Mouse (Mus musculus) MEL-GATA-1-ER (cell line): Measurements from ENCODE around the gene Gcnt2.
A peak's percentile ranks its signal among the peaks of the same experiment; 100 is the strongest.
"Not testable (repeated sequence)": the region's sequence is repeated elsewhere in the genome, so short reads cannot be mapped to it uniquely, and the experiment has no call there.

Source experiments
- DNase-seq: peaks from one replicate; pipeline ENCODE4 v3.0.0-alpha.2; 2012; ENCODE audit warnings: low read depth; ENCODE audit errors: extremely low read depth

Gcnt2 gene

GRCm38 (mm10) chr13:40901831-40902459, 42.4 kb downstream of the Gcnt2 start:
- no peak for DNase-seq

DNA sequence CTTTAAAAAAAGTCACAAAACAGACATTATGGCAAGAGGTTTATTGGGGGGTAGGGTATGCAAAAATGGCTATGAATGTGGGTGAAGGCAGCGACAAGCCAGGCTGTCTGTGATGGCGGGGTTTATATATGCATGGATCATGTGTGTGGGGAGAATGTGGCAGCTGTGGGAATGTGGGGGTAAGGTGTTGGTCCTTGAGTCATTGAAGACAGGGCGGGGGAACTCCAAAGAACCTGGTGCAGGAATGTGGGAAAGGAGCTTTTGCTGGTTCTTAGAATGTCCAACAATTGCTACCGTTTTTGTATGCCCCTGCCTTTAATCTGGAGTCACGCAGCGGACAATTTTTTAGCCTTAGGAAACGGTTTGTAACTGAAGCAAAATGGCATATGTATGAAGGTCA, 44.5 kb downstream of the Gcnt2 start:
- no peak for DNase-seq

- DNase-seq, result no peak
These were observed 47.0 kb downstream of the Gcnt2 start for GRCm38 (mm10) chr13:40906528-40906927.

DNA sequence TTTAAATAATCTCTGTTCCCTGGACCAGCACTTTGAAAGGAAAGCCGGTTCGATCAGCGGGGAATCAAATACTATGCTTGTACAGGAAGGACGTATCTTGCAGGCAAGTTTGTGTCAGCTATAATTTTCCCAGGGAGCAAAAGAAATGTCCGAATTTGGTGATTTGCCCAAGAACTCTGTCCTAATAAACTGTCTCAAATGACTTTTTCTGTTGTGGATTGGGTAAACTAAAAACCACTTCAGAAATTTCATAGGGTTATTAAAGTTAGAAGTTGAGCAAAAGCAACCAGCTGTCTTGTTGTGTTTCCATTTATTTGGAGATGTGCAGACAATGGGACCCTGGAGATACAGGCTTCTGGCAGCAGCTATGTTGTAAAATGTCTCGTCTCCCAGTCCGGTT, 47.7 kb downstream of the Gcnt2 start:
- no peak for DNase-seq

DNA sequence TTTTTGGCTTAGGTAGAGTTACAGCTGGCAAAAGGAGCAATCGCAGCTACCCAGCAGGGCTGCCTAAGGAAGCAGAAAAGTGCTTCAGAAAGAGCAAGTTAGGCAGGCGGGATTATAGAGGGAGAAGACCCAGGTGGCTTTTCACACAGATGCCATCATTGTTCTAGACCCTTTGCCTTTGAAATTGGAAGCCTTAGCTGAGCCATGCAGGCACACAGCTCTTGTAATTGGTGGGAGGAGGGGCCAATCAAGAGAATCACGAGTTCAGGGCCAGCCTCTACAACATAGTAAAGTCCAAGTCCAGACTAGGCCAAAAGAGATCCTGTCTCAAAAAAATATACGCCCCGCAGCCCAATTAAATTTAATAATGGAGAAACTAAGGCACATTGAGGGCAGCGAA, 48.5 kb downstream of the Gcnt2 start:
- DNase-seq, result no peak

- peak; percentile 98 for DNase-seq
These were observed 49.5 kb downstream of the Gcnt2 start for GRCm38 (mm10) chr13:40909060-40909459.

DNA sequence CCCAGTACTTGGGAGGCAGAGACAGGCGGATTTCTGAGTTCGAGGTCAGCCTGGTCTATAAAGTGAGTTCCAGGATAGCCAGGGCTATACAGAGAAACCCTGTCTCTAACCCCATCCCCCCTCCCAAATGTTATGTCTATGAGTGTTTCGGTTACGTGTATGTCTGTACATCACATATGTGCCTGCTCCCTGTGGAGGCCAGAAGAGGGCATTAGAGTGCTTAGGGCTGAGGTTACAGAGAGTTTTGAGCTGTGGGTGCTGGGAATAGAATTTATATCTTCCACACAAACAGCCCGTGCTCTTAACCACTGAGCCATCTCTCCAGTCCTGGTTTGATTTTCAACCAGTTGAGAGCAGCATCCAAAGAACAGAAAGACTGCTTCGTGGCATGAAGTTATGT, 50.5 kb downstream of the Gcnt2 start:
- no peak for DNase-seq

DNA sequence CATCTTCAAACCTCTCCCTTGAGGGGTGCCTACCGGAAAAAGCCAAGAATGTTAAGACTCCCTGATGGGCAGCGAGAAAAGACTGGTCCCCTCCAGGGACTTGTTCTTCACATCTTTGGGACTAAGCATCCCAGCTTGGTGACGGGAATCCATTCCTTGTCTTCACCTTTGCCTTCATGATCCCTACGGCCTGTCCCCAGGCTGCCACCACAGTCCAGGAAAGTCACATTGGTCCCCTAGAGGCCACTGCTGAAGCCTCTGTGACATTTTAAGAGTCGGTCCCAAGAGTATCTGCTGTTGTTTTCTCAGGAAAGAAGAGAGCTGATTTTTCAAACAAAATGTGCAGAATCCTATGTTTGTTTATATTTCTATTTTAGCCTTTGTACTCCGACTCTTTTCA, 52.4 kb downstream of the Gcnt2 start:
- no peak for DNase-seq

DNA sequence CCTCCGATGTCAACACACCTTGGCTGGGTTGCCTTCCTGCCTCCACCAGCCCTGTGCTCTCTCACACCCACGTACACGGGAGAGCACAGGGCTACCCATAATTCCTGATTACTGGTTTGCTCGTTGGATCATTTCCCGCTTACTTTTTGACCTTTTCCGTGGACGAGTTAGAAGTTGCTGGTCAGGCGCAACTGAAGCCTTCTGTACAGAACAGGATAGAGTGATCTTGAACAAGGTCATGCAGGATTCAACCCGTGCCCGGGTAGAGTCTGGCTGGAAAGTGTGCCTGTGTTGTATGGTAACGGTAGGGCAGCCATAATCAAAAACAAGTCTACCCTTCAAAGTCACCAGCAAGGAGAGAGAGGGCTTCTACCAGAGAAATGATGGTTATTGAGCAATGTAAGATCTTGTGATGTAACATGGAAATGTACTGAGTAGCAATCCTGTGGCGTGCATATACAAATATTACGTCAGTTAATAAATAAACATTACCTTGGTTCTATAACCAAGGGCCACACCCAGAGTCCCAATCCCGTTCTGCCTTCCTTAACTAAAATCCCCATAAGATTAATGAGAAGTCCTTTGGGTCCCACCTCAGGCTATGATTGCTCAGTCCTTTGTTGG, 54.0 kb downstream of the Gcnt2 start:
- no peak for DNase-seq

GRCm38 (mm10) chr13:40914053-40914585, 54.6 kb downstream of the Gcnt2 start:
- DNase-seq, result no peak

- DNase-seq, result no peak
These were observed 57.0 kb downstream of the Gcnt2 start for GRCm38 (mm10) chr13:40916321-40917160.

DNA sequence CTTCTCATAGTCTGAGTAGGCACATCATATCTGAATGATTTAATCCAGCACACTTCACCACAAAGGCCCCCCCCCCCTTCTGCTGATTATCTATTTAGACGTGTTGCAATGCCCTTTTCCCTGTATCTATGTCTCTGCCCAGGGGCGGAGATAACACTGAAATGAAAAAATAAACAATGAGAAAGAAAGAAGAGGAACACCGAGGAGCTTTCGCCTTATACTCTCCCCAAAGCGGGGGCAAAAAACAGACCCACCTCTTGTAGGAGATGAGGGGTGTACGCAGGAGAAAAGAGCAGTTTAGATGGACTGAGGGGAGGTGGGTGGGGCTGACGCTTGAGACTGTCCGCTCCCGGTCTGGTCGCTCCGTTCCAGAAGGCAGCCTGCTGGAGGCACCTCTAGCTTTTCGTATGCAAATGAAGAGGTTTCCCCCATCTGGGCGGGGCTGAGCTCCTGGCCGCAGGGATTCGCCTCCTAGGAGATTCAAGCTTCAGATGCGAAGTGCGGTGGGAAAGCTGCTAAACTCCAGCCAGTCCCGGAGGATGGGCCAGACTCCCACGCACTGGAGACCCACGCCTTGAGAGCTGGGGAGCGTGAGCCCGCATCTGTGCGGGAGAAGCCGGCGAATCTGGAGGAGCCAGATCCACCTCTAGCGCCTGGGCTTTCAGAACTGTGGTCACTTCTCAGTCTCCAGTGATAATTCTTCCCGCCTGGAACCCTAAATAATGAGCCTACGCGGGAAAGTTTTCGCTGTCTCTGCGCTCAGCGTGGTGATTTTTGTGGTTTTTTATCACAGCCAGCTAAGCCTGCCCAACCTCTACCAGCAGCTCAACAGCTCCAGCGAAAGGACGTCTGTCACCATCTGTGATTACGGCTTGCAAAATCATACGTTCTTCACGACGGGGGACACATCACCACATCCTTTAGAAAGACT, 57.9 kb downstream of the Gcnt2 start:
- DNase-seq, result no peak

DNA sequence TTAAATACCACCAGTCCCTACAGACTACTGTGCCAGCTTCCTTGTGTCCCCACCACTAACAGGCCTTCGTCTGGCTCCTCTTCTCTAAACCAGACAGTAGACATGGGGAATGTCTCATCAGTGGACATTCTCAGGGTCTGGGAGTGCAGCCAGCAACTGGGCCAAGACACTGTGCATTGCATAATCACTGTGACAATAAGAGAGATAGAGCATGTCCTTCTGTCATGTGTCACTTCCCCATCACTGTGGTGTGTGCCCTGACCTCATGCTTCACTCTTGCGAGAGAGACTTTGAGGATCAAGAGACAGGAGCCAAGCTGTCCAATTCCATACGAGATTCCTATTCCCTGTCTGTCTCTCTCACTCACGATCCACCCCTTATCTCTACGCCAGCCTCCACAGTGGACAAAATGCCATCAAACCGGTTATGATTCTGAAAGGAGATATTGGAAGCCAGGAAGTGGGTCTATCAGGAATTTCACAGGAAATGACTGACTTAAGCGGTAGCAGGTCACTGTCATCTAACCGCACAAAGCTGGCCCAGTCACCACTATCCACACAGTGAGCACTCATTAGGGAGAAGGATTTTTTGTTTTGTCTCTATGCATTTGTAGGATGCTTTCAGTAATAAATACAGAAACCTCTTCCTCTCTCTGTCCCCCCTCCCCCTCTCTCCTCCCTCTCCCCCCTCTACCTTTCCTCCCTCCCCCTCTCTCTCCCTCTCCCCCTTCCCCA, 61.9 kb downstream of the Gcnt2 start:
- no peak for DNase-seq

DNA sequence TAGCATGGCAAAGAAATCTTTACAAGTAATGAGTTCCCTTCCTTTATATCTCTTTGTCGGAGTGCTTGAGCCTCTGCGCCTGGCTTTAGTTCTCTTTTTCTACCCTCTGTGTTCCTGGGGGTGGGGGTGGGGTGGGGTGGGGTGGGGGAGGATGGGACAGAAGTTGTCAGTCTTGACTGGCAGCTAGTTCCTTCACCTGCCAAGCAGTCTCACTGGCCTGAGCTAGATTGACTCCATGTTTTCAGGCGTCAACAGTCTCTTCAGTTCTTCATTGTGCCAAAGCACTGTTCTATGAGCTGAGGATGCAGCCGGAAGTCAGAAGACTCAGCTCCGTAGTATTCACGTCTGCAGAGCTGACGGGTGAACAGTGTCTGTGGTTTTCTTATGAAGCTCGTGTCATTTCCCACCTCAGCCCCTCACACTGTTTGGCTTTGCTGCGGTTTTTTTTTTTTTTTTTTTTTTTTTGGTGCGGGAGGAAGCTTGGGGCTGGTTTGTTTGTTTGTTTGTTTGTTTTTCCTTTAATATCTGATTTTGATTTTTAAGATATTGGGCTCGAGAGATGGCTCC, 62.8 kb downstream of the Gcnt2 start:
- DNase-seq, result no peak

GRCm38 (mm10) chr13:40923756-40924315, 64.3 kb downstream of the Gcnt2 start:
- DNase-seq, result no peak

GRCm38 (mm10) chr13:40928192-40928898, 68.8 kb downstream of the Gcnt2 start:
- no peak for DNase-seq

- DNase-seq, result not testable (repeated sequence)
These were observed 72.3 kb downstream of the Gcnt2 start for GRCm38 (mm10) chr13:40931871-40932270.

DNA sequence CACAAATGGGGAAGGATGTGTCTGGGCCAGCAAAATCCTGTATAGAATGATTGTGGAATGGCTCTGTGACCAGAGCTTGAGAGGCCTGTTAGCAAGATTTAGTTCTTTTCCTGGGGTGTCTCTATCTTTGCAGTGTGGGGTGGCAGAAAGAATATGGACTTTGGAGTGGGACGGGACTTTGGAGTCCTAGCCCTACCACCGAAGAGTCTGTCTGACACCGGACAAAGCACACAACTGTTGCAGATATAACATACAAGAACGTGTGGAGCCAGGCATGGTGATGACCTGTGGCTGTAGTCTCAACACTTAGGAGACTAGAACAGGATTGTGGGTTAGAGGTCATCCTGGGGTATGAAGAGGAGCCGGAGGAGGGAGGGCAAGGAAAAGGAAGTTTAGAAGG, 73.0 kb downstream of the Gcnt2 start:
- no peak for DNase-seq

DNA sequence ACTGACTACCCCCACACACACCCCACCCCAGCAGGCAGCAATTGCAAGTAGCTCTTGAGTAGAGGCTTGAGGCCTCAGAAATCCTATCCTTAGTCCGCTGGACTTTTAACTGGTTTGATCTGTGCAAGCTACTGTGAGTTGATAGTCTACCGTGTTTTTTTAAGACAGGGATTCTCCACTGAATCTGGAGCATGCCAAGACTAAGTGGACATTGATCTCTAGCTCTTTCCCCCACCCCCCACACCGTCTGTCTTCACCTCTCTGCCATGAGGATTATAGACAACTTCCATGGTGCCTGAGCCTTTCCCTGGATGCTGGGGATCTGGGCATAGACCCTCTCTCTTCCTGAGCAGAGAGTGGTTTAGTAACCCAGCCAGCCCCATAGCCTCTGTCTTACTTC, 74.8 kb downstream of the Gcnt2 start:
- DNase-seq, result no peak
